Mouse (Mus musculus) heart, adult 2 months (tissue): ENCODE data around the gene Spata31d1b.

Experiments used
- CTCF ChIP-seq: fragments of 200-600 bp; IDR thresholded peaks from 2 replicates; pipeline ENCODE4 v1.8.1; 2022; ENCODE audit warnings: antibody characterized with exemption, mild to moderate bottlenecking, moderate library complexity
- EP300 ChIP-seq: fragments of 200-500 bp; IDR thresholded peaks from 2 replicates; pipeline ENCODE4 v1.6.1; 2011; ENCODE audit warnings: low read depth, low read length, control low read depth; ENCODE audit not compliant: insufficient read depth
- POLR2A ChIP-seq: fragments of 200-500 bp; IDR thresholded peaks from 2 replicates; pipeline ENCODE4 v1.6.1; 2011; ENCODE audit warnings: mild to moderate bottlenecking, low read depth, low read length, control low read depth; ENCODE audit not compliant: insufficient read depth

GRCm38 (mm10) chr13:59738455-59738854 lies 26.4 kb downstream of the Spata31d1b start:
- TF ChIP-seq CTCF (no peak), POLR2A (no peak), EP300 (no peak)
